Mouse (Mus musculus) intestine, embryonic 16.5 days (tissue): Measurements from ENCODE around the gene 1600014C23Rik. TPM values are rescaled to one million over a fixed set of nuclear protein-coding genes. Genes with fewer than 3 reads are reported as not detected.

Source experiments
- ATAC-seq: fragments of 200-750 bp; cut with Nextera tagmentation; 2 replicates; pipeline ENCODE4 v1.8.0; 2017; ENCODE audit warnings: moderate TSS enrichment, moderate library complexity
- H3K27ac ChIP-seq: fragments of 300-500 bp; sonication (generic); 2 replicates; pipeline ENCODE4 v1.5.1; 2014; ENCODE audit warnings: mild to moderate bottlenecking, low read length
- H3K27me3 ChIP-seq: fragments of 300-500 bp; sonication (generic); replicated peaks from 2 replicates; pipeline ENCODE4 v1.6.1; 2014; ENCODE audit warnings: low read length, control low read depth, mixed read lengths; ENCODE audit not compliant: control insufficient read depth, insufficient read depth
- H3K36me3 ChIP-seq: fragments of 300-500 bp; sonication (generic); 2 replicates; pipeline ENCODE4 v1.6.1; 2014; ENCODE audit warnings: low read length, control low read depth; ENCODE audit not compliant: control insufficient read depth, insufficient read depth
- H3K4me1 ChIP-seq: fragments of 300-500 bp; sonication (generic); 2 replicates; pipeline ENCODE4 v1.6.1; 2014; ENCODE audit warnings: low read length, control low read depth, mixed read lengths; ENCODE audit not compliant: control insufficient read depth, insufficient read depth
- H3K4me2 ChIP-seq: fragments of 300-500 bp; sonication (generic); 2 replicates; pipeline ENCODE4 v1.6.1; 2014; ENCODE audit warnings: low read depth, low read length, control low read depth
- H3K4me3 ChIP-seq: fragments of 300-500 bp; sonication (generic); 2 replicates; pipeline ENCODE4 v1.5.1; 2014; ENCODE audit warnings: mild to moderate bottlenecking, low read length
- H3K9ac ChIP-seq: fragments of 300-500 bp; sonication (generic); 2 replicates; pipeline ENCODE4 v1.6.1; 2014; ENCODE audit warnings: low read depth, low read length
- H3K9me3 ChIP-seq: fragments of 300-500 bp; sonication (generic); 2 replicates; pipeline ENCODE4 v1.6.1; 2016; ENCODE audit warnings: low read length, control low read depth; ENCODE audit not compliant: control insufficient read depth
- WGBS: fragments of 180-500 bp; shearing (Covaris S2); extraction: QIAGEN DNeasy Blood & Tissue Kit; methylation state at CpG from one replicate; pipeline ENCODE4 v1.1.7; 2014; 5-methylcytosine and 5-hydroxymethylcytosine counted together
- polyA plus RNA-seq: library from polyadenylated mRNA; unstranded; fragments of >200 nt; fragmentation: Nextera tagmentation; extraction: Ambion mirVana; gene quantifications from 2 replicates; pipeline ENCODE4 v1.2.1, GENCODE M21; 2015

1600014C23Rik gene
- polyA plus RNA-seq, 1 experiment from 2014 or later = 0.76 TPM

- Histone ChIP-seq H3K4me1 (peaks cover 22% of the 10 kb centered on the region), H3K4me2 (peak overlapping the region; percentile 32), H3K36me3 (no peaks in the 10 kb centered on the region), H3K27ac (peak overlapping the region; percentile 92), H3K27me3 (no peaks in the 10 kb centered on the region), H3K9me3 (no peaks in the 10 kb centered on the region), H3K9ac (peak overlapping the region; percentile 46; the same call in 1 of the 2 replicates), H3K4me3 (peak overlapping the region; percentile 22)
- peak; percentile 76 for ATAC-seq
- WGBS = 31% methylated on average over 8 of the region's 9 CpGs
Observed at GRCm38 (mm10) chr17:45767536-45768146, 34.0 kb upstream of the 1600014C23Rik start.

GRCm38 (mm10) chr17:45766735-45767535, 33.3 kb upstream of the 1600014C23Rik start:
- peak overlapping the region; percentile 32 for H3K4me2 ChIP-seq
- peak overlapping the region; percentile 46; the same call in 1 of the 2 replicates for H3K9ac ChIP-seq
- H3K4me1 ChIP-seq = peaks cover 23% of the 10 kb centered on the region
- no peaks in the 10 kb centered on the region for H3K36me3 ChIP-seq
- no peaks in the 10 kb centered on the region for H3K9me3 ChIP-seq
- ATAC-seq = peak; percentile 98
- peak overlapping the region; percentile 92 for H3K27ac ChIP-seq
- WGBS = 7% methylated on average over 12 of the region's 12 CpGs
- H3K27me3 ChIP-seq = no peaks in the 10 kb centered on the region
- H3K4me3 ChIP-seq = peak overlapping the region; percentile 22

- 90% methylated on average over 3 of the region's 3 CpGs for WGBS
- Histone ChIP-seq H3K27me3 (no peaks in the 10 kb centered on the region), H3K9ac (no peak overlapping the region), H3K36me3 (no peaks in the 10 kb centered on the region), H3K4me1 (peaks cover 29% of the 10 kb centered on the region), H3K27ac (peak overlapping the region; percentile 92), H3K4me3 (no peak overlapping the region), H3K4me2 (no peak overlapping the region), H3K9me3 (no peaks in the 10 kb centered on the region)
- no peak for ATAC-seq
Observed at GRCm38 (mm10) chr17:45765914-45766313, 32.3 kb upstream of the 1600014C23Rik start.

- no peak for ATAC-seq
- Histone ChIP-seq H3K27ac (no peak overlapping the region), H3K9ac (no peak overlapping the region), H3K9me3 (no peaks in the 10 kb centered on the region), H3K4me2 (no peak overlapping the region), H3K36me3 (no peaks in the 10 kb centered on the region), H3K27me3 (no peaks in the 10 kb centered on the region), H3K4me3 (no peak overlapping the region), H3K4me1 (peaks cover 29% of the 10 kb centered on the region)
- WGBS = 77% methylated on average over 8 of the region's 8 CpGs
Observed at GRCm38 (mm10) chr17:45763188-45763587, 29.5 kb upstream of the 1600014C23Rik start.

GRCm38 (mm10) chr17:45761902-45762301, 28.3 kb upstream of the 1600014C23Rik start:
- H3K36me3 ChIP-seq = no peaks in the 10 kb centered on the region
- H3K27me3 ChIP-seq = no peaks in the 10 kb centered on the region
- ATAC-seq = no peak
- 36% methylated on average over 3 of the region's 3 CpGs for WGBS
- H3K4me2 ChIP-seq = no peak overlapping the region
- H3K27ac ChIP-seq = no peak overlapping the region
- H3K4me3 ChIP-seq = no peak overlapping the region
- H3K9ac ChIP-seq = no peak overlapping the region
- no peaks in the 10 kb centered on the region for H3K9me3 ChIP-seq
- peaks cover 18% of the 10 kb centered on the region for H3K4me1 ChIP-seq

GRCm38 (mm10) chr17:45760965-45761645, 27.5 kb upstream of the 1600014C23Rik start:
- Histone ChIP-seq H3K4me2 (no peak overlapping the region), H3K9ac (no peak overlapping the region), H3K4me1 (peaks cover 11% of the 10 kb centered on the region), H3K27me3 (no peaks in the 10 kb centered on the region), H3K27ac (no peak overlapping the region; the same call in 1 of the 2 replicates), H3K4me3 (no peak overlapping the region), H3K9me3 (no peaks in the 10 kb centered on the region), H3K36me3 (no peaks in the 10 kb centered on the region)
- WGBS = 69% methylated on average over 10 of the region's 10 CpGs
- no peak for ATAC-seq

- Histone ChIP-seq H3K27me3 (no peaks in the 10 kb centered on the region), H3K4me2 (no peak overlapping the region), H3K36me3 (no peaks in the 10 kb centered on the region), H3K9ac (no peak overlapping the region), H3K4me3 (no peak overlapping the region), H3K9me3 (no peaks in the 10 kb centered on the region), H3K4me1 (peaks cover 8% of the 10 kb centered on the region; the same call in 1 of the 2 replicates), H3K27ac (no peak overlapping the region)
- no peak for ATAC-seq
- WGBS = 82% methylated on average over 5 of the region's 5 CpGs
Observed at GRCm38 (mm10) chr17:45759751-45760150, 26.1 kb upstream of the 1600014C23Rik start.

GRCm38 (mm10) chr17:45758808-45759207, 25.2 kb upstream of the 1600014C23Rik start:
- peaks cover 8% of the 10 kb centered on the region; the same call in 1 of the 2 replicates for H3K4me1 ChIP-seq
- H3K36me3 ChIP-seq = no peaks in the 10 kb centered on the region
- WGBS = 68% methylated on average over 7 of the region's 7 CpGs
- no peak for ATAC-seq
- H3K4me3 ChIP-seq = no peak overlapping the region
- H3K27me3 ChIP-seq = no peaks in the 10 kb centered on the region
- H3K9ac ChIP-seq = no peak overlapping the region
- H3K27ac ChIP-seq = no peak overlapping the region
- H3K4me2 ChIP-seq = no peak overlapping the region
- no peaks in the 10 kb centered on the region for H3K9me3 ChIP-seq

- no peak overlapping the region for H3K27ac ChIP-seq
- no peak overlapping the region for H3K9ac ChIP-seq
- peaks cover 9% of the 10 kb centered on the region for H3K4me1 ChIP-seq
- H3K9me3 ChIP-seq = no peaks in the 10 kb centered on the region
- no peaks in the 10 kb centered on the region for H3K27me3 ChIP-seq
- ATAC-seq = no peak
- 84% methylated on average over 8 of the region's 8 CpGs for WGBS
- no peak overlapping the region for H3K4me3 ChIP-seq
- no peaks in the 10 kb centered on the region for H3K36me3 ChIP-seq
- H3K4me2 ChIP-seq = no peak overlapping the region
Observed at GRCm38 (mm10) chr17:45757932-45758331, 24.3 kb upstream of the 1600014C23Rik start.
